Mouse (Mus musculus): ENCODE data around the gene Cd302.

DNA sequence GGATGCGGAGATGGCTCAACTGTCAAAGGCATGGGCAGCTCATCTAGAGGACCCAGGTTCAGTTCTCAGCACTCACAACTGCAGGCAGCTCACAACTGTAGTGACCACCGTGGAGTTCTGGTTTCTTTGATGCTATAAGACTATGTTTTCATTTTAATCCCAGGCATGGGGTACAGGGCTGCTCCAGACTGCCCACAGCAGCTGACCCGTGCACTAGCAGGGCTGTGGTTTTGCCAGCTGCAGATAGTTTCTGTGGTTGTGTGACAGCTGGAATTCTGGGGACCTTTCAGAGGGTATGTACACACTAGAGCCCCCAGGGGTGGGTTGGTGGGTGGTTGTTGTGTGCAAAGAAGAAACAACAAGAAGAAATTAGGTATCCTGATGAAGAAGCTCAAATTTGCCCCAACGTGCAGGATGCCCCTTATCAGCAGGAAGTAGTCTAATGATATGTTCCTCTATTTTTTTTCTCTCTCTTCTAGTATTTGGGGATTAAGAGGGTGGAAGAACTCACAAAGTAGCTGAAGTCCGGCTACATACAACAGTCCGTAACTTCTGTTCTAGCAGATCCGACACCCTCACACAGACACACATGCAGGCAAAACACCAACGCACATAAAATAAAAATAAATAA lies 81.3 kb downstream of the Cd302 start:
- TF ChIP-seq EP300 (IDR thresholded peaks at IDR 0.05; ENCODE audit: insufficient read depth, low read depth, low read length) (no peak), CTCF (IDR thresholded peaks at IDR 0.05) (no peak)
